Mouse (Mus musculus): ENCODE data around the gene Prune1.

The Prune1 gene

GRCm38 (mm10) chr3:95277149-95277551 lies 4.7 kb downstream of the Prune1 start:
- no peak for DNase-seq (ENCODE audit: low spot score)

GRCm38 (mm10) chr3:95276428-95276934 lies 5.4 kb downstream of the Prune1 start:
- no peak for DNase-seq (ENCODE audit: low spot score)

GRCm38 (mm10) chr3:95275161-95275560 lies 6.7 kb downstream of the Prune1 start:
- DNase-seq (ENCODE audit: low spot score) = no peak

GRCm38 (mm10) chr3:95274453-95274852 lies 7.4 kb downstream of the Prune1 start:
- DNase-seq (ENCODE audit: low spot score) = no peak

GRCm38 (mm10) chr3:95273471-95273870 lies 8.4 kb downstream of the Prune1 start:
- no peak for DNase-seq (ENCODE audit: low spot score)

GRCm38 (mm10) chr3:95270766-95271364 lies 11.0 kb downstream of the Prune1 start:
- DNase-seq (ENCODE audit: low spot score) = no peak

- no peak for DNase-seq (ENCODE audit: low spot score)
Measured at GRCm38 (mm10) chr3:95269789-95270188, 12.1 kb downstream of the Prune1 start.

GRCm38 (mm10) chr3:95267855-95268254 lies 14.0 kb downstream of the Prune1 start:
- no peak for DNase-seq (ENCODE audit: low spot score)

GRCm38 (mm10) chr3:95266052-95266451 lies 15.8 kb downstream of the Prune1 start:
- no peak for DNase-seq (ENCODE audit: low spot score)

GRCm38 (mm10) chr3:95264724-95265123 lies 17.2 kb downstream of the Prune1 start:
- no peak for DNase-seq (ENCODE audit: low spot score)

- peak; percentile 27 for DNase-seq (ENCODE audit: low spot score)
Measured at GRCm38 (mm10) chr3:95263089-95263739, 18.7 kb downstream of the Prune1 start.

- DNase-seq (ENCODE audit: low spot score) = no peak
Measured at GRCm38 (mm10) chr3:95261975-95262374, 19.9 kb downstream of the Prune1 start.

- DNase-seq (ENCODE audit: low spot score) = no peak
Measured at GRCm38 (mm10) chr3:95256931-95257330, 24.9 kb downstream of the Prune1 start.

- no peak for DNase-seq (ENCODE audit: low spot score)
Measured at GRCm38 (mm10) chr3:95250783-95251424, 31.0 kb downstream of the Prune1 start, which contains the start of gene Bnipl. Gene Bnipl, minus strand, starts transcription at chr3:95251193.

- DNase-seq (ENCODE audit: low spot score) = no peak
Measured at GRCm38 (mm10) chr3:95250361-95250760, 31.5 kb downstream of the Prune1 start.

GRCm38 (mm10) chr3:95247660-95248336 lies 34.1 kb downstream of the Prune1 start:
- DNase-seq (ENCODE audit: low spot score) = no peak

GRCm38 (mm10) chr3:95246465-95247231 lies 35.2 kb downstream of the Prune1 start:
- DNase-seq (ENCODE audit: low spot score) = no peak

- DNase-seq (ENCODE audit: low spot score) = no peak
Measured at GRCm38 (mm10) chr3:95243086-95243485, 38.8 kb downstream of the Prune1 start.

- no peak for DNase-seq (ENCODE audit: low spot score)
Measured at GRCm38 (mm10) chr3:95241498-95241897, 40.4 kb downstream of the Prune1 start, which contains the start of gene Gm128. Gene Gm128, minus strand, starts transcription at chr3:95241598.

GRCm38 (mm10) chr3:95240900-95241299 lies 41.0 kb downstream of the Prune1 start:
- DNase-seq (ENCODE audit: low spot score) = no peak

- DNase-seq (ENCODE audit: low spot score) = no peak
Measured at GRCm38 (mm10) chr3:95239971-95240370, 41.9 kb downstream of the Prune1 start.

GRCm38 (mm10) chr3:95239022-95239421 lies 42.9 kb downstream of the Prune1 start:
- DNase-seq (ENCODE audit: low spot score) = no peak
